Mouse (Mus musculus): ENCODE results near the gene Hjurp.

DNA sequence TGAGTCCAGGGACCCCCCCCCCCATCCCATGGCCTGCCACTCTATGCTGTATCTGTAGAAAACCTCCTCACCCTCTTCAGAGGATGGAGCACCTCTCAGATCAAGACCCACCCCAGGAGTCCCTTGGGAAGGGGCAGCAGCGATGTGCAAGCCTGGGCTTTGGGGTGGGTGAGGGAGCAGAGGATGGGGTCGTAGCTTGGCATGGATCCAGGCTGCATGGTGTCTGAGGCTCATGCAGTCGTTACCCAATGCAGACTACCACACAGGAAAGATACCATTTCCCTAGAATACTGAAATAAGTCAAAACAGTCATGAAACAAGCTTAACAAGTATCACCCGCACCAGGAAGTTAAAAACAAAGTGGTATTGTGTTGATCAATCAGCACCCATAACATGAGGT lies 28.8 kb downstream of the Hjurp start:
- TF ChIP-seq CTCF (IDR thresholded peaks at IDR 0.05; ENCODE audit: insufficient read depth, low read length) (no peak), POLR2A (IDR thresholded peaks at IDR 0.05; ENCODE audit: borderline replicate concordance, extremely low read depth, low read depth, low read length) (no peak)
